Mouse (Mus musculus) skeletal muscle tissue, adult 2 months (tissue): Measurements from ENCODE around the gene Prph.
A peak's percentile ranks its signal among the peaks of the same experiment; 100 is the strongest.
"Not testable (repeated sequence)": the region's sequence is repeated elsewhere in the genome, so short reads cannot be mapped to it uniquely, and the experiment has no call there.

Experiments
- DNase-seq: peaks from one replicate; pipeline ENCODE4 v3.0.0-alpha.2; 2012; ENCODE audit warnings: low read depth, low spot score

Gene Prph

DNA sequence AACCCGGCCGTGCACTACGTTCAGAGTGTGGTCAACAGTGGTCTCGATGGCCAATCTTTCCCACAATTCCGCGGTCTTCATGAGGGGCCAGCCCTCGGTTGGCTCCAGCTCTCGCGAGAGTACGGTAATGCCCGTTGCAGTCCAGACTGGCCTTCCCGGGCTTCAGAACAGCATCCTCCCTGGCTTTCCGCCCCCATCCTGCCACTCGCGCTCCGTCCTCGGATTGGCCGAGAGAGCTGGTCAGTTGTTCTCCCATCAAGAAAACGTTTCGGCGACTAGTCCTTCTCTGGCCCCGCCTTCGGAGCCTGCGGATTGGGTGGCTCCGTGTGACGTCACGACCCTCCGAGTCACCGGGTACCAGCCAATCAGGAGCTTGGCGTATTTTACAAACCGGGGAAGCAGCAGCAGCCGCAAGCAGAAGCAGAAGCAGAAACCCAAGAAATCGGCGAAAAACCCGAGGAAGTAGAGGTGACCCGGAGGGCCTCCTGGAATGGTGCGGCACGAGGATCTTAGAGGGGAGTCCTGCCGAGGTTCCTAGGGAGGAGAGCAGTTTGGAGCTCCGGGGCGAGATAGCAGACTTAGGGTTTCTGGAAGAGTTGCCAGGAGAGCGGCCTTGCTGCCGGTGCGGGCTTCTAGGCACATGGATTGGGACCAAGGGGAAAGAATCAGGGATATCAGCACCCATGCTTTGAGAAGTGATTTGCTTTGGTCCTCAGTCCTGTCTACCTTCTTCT, 19.8 kb downstream of the Prph start:
- DNase-seq: peak; percentile 96

DNA sequence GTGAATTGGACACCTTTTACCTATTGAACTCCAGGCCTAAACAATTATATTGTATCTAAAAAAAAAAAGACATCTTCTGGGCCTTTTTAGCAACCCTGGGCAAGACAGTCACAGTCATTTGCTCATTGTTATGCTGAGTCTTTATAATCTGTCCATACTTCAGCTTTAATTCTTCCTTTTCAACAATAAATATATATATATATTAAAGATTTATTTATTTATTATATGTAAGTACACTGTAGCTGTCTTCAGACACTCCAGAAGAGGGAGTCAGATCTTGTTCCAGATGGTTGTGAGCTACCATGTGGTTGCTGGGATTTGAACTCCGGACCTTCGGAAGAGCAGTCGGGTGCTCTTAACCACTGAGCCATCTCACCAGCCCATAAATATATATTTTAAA, 21.0 kb downstream of the Prph start:
- not testable (repeated sequence) for DNase-seq

- no peak for DNase-seq
Measured at GRCm38 (mm10) chr15:99078181-99078910, 23.4 kb downstream of the Prph start.

GRCm38 (mm10) chr15:99079804-99080203, 24.8 kb downstream of the Prph start:
- DNase-seq: no peak

DNA sequence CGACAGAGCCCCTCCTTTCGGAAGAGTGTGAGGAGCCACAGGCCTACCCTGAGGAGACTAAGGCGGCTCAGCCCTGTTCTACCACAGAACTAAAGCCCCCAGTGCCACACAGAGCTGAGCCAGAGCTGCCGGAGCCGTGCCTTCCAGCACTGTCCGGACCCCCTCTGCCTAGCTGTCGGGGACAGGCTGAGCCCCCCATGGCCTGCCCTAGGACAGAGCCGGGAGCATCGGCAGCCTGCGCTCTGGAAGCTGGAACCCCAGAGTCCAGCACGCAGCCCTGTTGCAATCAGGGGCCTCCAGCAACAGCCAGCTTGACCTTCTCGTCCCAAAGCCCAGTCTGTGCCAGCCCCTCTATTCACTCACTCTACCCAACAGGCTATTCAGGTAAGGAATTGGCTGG, 27.3 kb downstream of the Prph start:
- DNase-seq: no peak

- no peak for DNase-seq
Measured at GRCm38 (mm10) chr15:99082840-99083239, 27.9 kb downstream of the Prph start.

- DNase-seq: no peak
Measured at GRCm38 (mm10) chr15:99083258-99083657, 28.3 kb downstream of the Prph start.

DNA sequence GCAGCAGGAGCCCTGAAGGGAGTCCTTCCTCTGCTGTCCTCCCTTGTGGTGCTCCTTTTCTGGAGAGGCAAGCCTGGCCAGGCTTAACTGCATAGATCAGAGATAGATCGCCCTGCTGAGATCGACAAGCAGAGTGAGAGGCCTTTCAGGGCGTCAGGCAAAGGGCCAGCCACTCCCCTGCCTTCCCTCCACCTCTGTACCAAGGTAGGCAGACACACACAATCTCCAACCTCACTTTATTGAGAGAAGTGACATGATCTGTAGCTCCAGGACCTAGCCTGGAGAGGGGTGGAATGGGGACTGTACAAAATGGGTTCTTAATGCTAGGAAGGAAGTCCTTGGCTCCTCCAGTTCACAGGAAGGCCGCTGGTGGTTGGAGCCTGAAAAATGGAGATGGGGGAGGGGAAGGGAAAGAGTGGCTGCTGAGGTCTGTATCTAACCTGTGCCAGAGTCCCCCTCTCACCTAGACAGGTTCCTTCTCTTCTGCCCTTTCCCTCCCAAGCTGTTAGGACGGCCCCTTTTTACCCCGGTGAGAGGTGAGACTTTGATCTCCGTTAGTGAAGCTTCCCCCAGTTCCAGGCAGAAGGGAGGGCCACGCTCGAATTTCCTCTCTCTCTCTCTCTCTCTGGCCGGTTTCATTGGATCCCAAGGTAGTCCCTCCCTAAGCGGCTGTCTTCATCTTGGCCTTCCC, 29.0 kb downstream of the Prph start:
- DNase-seq: no peak

GRCm38 (mm10) chr15:99084618-99085017, 29.6 kb downstream of the Prph start:
- no peak for DNase-seq

DNA sequence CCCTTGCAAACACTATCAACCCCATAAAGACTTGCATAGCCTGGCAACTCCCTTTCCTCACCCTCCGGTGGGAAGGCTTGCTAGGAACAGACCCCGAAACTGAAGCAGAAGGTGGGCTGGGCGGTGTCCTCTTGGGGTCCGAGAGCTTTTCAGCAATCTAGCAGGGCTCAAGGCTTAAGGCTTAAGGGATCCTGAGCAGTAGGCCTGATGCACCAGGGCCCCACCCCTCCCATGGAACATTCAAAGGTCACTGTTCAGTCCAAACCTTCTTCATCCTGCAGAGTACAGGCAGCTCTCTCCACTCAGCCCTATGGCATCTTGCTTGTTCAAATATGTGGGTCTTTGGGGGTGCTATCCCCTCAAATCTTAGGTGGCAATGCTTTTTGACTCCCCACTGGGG, 31.0 kb downstream of the Prph start:
- DNase-seq: no peak

- DNase-seq: no peak
Measured at GRCm38 (mm10) chr15:99087253-99088075, 32.5 kb downstream of the Prph start, which contains the start of gene C1ql4. Gene C1ql4, minus strand, starts transcription at chr15:99087817.

- peak; percentile 23 for DNase-seq
Measured at GRCm38 (mm10) chr15:99088292-99088691, 33.3 kb downstream of the Prph start.

DNA sequence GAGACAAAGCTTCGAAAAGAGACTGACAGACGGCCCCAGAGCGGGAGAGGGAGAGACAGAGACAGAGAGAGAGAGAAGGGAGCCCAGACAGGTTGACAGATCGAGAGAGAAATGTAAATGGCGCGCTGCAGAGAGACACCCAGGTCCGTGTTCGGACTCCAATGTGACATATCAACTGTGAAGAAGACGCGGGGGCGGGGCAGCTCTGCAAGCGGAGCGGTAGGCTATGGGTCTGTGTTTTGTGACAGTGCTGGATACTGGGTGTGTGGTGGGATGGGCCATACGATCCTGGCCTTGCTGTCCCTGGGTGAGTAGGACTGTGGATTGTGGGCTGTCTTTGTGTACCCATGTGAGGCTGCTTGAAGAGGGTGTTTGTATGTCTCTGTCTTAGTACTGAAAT, 34.1 kb downstream of the Prph start:
- no peak for DNase-seq

DNA sequence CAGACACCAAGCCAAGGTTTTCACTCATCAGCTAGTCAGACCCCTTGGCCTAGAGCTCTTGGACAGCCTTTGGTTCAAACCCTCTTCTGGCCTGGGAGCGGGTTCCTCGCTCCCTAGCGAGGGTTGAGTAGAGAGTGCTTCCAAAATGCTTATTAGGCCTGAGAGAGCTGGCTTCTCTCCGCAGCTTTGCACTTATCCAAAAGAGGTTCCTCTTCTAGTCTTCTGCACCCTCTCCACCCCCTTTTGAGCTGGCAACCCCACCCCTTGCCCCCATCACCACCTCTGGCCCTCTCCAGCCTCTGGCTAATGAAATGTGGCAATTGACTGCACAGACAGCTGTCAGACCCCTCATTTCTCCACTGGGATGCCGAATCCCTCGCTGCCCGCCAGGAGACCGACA, 37.9 kb downstream of the Prph start, which contains the start of gene Dnajc22:
TSS of gene Dnajc22 (plus strand) at position 301 of the 400 bp plus-strand sequence.
- DNase-seq: no peak

GRCm38 (mm10) chr15:99093291-99094258, 38.6 kb downstream of the Prph start:
- DNase-seq: no peak

DNA sequence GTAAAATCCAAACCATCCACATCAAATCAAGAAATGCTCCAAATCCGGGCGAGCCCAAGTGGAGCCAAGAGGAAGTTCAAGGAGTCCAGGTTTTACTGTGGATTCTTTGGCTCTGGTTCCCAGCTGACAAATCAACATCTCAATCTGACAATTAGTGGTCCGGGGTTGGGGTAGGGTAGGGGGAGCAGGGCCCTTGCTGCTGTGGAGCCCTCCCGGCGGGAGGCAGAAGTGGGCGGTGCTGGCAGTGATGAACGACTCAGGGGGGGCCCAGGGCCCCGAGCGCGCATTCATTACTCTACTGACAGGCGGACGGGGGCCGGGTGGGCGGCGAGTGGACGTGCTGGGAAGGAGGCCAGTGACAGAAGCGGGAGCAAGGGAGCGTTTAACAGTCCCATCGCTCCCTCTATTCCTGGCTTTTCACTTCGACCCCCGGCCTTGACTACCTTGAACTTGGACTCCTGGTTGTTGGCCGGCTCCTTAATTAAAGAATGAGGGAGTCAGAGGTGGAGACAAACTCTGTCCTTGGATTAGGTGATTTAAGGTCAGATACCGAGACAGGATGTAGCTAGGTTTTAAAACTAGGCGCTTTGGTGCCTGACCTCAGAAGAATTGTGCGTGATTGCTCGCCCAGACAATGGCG, 39.8 kb downstream of the Prph start:
- no peak for DNase-seq

GRCm38 (mm10) chr15:99095356-99095755, 40.4 kb downstream of the Prph start:
- no peak for DNase-seq

GRCm38 (mm10) chr15:99096061-99096793, 41.3 kb downstream of the Prph start:
- no peak for DNase-seq

DNA sequence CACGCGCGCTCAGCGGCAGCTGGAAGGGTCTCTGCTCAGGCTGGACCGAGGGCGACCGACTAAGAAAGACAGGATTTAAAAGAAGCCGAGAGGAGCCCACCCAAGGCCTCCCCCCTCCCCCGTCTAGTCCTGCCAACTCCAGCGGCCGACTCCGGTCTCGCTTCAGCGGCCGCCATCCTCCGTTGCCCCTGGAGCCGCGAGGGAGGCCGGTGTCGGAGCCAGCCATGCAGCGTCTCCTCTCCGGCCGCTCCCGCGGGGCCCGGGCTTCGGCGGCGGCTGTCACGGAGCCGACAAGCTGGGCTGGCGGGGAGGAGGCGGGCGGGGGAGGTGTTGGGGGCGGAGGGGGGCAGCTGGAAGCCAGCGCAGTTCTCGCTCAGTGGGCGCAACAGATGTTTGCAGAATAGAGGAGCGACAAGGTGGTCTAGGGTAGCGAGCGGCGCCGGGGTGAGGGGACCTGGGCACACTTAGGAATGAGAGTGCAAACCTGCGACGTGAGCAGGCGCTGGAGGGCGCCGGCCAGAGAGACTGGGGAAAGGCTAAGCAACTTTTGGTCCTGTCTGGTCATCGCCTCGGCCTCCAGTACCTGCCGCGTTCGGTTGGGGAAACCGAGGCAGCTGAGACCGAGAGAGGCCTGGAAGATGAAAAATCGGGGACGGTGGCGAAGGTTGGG, 42.0 kb downstream of the Prph start:
- no peak for DNase-seq
